Mouse (Mus musculus) testis, postnatal 10 days (tissue): ENCODE measurements around the gene Efhd2.
A peak's percentile ranks its signal among the peaks of the same experiment; 100 is the strongest.

Experiments used
- DNase-seq: peaks from one replicate; pipeline ENCODE4 v3.0.0; 2021; ENCODE audit warnings: low spot score

Efhd2 gene

DNA sequence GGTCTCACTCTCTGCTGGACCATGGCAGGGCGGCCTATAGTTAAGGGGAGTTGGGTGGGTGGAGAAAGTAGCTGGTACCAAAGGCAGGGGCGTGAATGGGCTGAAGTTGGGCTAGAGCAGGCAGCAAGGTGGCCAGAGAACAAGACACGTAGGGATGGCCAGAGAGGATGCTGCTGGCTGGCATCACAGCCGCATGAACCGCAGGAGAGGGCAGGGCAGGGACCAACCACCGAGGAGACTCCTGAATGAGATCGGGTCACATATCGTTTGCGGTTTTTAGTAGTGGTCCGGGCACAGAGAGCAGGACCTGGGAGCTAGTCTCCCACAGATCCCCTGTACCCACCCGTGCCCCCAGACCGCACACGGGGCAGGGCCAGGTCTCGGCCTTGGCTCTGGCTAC lies 15.4 kb downstream of the Efhd2 start:
- no peak for DNase-seq

DNA sequence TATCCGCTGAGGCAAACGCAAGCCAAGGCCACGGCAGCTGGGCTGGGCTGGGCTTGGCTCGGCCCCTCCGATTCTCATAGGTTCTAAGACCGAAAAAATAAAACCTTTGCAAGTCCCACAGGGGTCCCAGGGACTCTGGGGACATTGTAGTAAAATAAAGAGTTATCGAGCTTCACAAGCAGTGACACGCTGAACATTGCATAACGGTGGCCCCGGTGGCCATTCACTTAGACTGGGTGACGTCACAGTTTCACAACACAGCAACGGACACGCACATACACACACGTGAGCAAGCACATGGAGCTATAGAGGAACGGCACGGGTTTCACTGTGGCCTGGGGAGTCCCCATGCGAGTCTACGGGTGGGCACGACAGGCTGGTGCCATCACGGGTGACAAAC lies 16.2 kb downstream of the Efhd2 start:
- DNase-seq, result no peak

DNA sequence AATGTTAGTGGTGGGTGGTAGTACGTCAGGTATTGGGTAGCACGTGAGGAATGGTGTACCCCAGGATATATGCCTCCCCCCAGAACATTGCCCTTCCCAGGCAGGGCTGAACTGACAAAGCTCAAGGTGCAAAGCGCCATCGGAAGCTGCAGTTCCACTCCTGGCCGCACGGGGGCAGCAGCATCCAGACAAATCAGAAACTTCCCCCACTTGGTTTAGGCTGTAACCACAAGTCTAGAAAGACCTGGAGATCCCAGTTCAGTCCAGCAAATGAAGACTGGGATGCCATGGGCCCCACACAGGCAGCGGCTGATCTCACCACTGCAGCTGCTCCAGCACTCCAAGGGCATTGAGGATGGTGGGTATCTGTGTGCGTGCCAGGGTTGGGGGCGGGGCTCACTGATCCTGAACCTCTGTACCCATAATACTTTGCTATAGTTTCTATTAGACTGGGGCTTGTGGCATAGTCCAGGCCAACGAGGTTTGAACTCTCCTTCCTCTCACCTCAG lies 17.2 kb downstream of the Efhd2 start:
- peak; percentile 93 for DNase-seq

DNA sequence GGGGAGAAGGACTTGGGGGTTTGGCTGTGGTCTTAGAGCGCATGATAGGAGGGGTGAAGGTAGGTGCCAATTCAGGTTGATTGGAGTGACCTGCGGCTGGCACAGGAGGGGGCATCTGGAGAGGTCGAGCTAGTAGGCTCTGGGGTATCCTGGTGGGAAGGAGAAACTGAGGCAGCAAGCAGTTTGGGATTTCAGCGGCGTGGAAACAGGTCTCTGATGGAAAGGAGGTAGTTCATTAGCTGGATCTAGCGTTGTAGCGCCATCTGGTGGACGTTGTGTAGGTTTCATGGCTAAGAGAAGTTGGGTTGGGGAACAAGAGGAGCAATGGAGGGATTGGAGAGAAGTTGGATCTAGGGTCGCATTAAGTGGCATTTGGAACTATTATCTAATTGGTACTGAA lies 21.3 kb downstream of the Efhd2 start:
- DNase-seq, result peak; percentile 82

DNA sequence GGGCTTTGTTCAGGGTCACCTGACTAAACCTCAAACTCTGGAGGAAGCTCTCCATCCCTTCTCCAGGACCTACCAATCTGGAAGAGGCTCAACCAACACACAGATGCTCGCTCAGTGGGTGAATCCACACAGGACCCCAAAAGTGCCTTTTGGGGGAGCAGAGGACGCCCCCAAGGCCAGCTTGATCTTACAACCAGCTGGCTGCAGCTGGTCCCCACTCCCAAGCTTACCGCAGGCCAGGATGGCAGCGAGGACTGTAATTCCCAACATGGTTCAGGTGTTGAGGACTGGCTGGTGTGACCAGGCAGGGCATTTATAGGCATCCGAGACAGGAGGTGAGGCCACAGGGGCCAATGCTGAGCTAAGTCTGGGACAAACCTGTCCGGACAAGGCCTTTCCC lies 28.7 kb downstream of the Efhd2 start, which contains the start of gene Ctrc:
Gene Ctrc (minus strand): TSS at position 361 of the 400 bp plus-strand sequence.
- no peak for DNase-seq

DNA sequence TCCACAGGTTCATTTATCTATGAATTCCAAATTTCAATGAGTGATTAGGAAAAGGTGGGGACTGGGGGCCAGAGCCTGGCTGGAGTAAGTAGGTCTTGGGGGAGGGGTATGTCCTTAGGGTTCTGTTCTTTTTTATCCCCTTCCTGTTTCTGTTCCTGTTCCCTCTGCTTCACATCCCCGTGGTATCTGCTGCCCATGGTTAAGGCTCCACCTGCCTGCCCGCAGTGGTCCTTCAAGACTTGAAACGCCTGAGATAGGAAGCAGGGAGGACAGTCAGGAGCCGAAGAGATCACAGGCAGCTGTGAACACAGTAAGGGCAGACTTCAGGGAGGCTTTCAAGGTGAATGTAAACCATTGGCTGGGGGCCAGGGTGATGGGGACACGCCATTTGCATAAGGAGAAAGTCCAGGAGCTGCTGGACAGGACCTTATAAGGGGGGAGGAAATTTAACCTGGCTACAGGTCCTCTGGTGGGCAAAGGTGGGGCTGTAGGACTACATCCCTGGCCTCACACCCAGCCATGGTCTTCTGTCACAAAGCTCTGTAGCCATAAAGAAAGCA lies 40.1 kb downstream of the Efhd2 start:
- DNase-seq, result no peak

DNA sequence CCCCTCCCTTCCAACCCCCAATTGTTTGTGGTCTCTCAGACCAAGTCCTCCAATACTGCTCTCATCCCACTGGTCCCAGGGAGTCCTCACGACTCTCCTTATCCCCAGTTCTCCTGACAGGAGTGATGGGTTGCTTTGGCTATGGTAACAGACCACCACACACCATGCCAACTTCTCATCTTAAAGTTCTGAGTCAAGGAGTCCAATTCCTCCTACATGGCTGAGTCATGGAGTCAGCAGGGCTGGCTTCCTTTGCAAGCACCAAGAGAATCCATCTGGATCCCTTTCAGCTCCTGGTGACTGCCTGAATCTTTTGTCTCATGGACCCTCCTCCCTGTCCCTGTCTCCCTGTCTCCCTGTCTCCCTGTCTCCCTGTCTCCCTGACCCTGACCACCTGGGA lies 40.8 kb downstream of the Efhd2 start:
- no peak for DNase-seq

DNA sequence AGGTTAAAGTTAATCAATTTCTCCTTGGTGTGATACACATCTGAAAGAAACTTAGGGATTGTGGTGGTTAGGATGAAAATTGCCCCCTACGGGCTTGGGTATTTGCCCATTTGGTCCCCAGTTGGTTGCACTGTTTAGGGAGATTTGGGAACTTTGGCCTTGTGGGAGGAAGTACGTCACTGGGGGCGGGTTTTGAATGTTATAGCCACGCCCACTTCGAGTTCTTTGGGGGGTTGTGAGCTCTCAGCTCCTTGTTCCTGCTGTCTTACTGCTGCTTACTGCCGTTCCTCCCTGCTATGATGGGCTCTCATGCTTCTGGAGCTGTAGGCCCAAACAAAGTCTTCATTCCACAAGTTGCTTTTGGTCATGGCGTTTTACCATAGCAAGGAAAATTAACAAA lies 43.4 kb downstream of the Efhd2 start:
- no peak for DNase-seq

DNA sequence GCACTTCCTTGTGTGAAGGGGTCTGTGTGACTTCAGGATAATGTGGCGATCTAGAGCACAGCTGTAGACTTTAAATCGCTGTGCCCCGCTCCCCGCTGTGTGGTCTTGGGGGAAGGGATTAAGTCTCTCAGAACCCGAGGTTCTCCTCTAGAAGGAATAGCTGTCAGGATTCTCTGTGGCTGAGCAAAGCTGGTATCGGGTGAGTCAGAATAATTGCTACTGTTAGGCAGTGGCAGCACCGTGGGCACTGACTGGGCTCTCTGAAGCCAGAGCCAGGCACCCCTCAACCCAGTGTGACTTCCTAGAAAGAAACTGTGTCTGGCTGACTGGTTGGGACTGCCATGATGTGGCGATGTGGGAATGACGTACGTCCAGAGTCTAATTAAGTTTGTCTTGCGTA lies 44.3 kb downstream of the Efhd2 start:
- no peak for DNase-seq

DNA sequence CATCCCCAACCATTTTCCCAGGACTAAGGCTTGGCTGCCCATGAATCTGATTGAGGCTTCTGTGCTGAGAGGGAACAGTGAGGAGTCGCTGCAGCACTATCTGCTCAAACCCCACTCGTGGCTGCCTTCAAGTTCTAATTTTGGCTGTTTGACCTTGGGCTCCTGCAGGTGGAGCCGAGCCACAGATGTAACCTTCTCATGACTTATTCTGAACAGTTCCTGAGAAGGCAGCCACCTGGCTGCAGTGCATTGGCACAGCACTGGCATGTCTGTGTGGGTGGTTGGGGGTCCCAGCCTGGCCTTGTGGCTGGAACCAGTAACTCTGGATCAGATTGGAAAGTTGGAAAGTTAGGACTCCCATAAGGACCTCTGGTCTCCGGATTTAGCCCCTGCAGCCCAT lies 46.5 kb downstream of the Efhd2 start:
- no peak for DNase-seq

DNA sequence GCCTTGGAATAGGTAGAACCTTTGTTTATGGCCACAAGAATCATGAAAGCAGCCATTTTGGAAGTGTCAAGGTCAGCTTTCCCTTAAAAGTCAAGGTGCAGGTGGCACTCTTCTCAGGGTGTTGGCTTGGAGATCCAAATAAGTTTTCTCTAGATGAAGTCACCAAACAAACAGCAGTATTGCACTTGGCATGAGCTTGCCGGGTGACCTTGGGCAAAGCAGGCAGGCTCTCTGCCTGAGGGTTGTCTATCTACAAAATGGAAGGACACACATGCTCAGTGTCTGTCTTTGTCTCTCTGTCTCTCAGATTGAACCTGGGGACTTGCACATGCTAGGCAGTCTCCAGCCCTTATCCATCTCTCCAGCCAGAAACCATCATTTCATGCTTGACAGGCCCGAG lies 47.3 kb downstream of the Efhd2 start:
- no peak for DNase-seq

DNA sequence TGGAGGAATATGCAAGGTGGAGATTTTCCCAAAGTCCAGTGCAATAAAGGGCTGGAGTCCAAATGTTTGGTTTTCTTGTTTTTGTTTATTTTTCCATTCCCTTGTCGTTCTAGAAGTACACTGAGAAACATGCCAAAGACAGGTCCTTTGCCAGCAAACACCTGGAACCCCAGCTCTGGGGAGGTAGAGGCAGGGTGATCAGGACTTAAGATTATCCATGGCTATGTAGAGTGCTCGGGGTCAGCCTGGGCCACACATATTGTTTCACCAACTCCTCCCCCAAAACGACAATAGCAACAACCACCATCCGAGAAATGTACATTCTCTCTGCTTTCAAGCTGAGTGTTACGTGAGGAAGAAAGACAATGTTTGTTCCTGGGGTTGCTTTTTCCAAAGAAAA lies 48.7 kb downstream of the Efhd2 start, which contains the start of gene Cela2a:
Gene Cela2a (minus strand): TSS at position 101 of the 400 bp plus-strand sequence.
- DNase-seq, result no peak

DNA sequence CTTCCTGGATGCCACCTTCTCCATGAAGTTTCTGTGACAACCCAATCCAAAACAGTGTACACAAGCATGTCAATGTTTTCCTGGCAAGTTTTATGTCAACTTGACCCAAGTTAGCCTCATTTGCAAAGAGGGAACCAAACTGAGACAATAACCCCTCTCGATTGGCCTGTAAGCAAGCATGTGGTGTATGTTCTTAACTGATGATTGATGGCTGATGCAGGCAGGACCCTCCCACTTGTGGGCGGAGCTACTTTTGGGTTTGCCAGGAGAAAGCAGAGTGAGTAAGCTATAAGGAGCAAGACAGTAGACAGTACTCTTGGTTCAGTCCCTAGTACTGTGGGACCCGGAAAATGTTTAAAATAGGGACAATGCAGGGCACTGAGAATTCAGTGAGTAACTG lies 51.7 kb downstream of the Efhd2 start:
- DNase-seq, result peak; percentile 59

DNA sequence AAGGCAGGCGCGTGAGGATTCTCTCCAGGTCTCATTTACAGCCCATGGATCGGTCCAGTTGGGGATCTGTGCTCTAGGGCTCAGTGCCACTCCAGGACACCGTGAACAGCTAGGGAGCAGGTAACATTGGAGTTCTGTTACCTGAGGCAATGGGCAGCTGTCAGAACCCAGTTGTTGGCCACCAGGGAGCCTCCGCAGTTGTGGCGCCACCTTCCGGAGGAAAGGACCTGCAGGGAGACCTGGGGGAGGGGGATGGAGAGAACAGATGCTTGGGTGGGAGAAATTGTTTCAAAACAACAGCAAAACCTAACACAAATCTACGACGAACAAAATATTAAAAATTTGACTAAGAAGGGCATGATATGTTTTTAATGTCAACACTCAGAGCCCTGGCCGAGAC lies 52.6 kb downstream of the Efhd2 start:
- DNase-seq, result peak; percentile 77

DNA sequence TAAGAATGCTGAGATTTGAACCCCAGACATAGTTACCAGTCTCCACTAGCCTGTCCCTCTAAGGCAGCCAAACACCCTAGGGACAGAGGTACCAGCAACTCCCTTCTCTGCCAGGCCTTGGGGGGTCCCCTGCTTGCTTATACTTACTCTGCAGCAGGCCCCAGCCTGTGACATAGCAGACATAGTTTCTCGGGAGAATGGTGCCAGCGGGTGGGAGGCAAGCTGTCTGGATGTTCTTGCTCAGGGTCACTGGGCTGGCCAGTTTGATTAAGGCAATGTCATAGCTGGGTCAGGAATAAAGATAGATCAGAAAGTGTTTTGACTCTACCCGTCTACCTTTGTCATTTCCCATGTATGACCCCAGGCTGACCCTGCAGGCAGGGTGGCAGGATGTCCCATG lies 53.5 kb downstream of the Efhd2 start:
- peak; percentile 57 for DNase-seq

DNA sequence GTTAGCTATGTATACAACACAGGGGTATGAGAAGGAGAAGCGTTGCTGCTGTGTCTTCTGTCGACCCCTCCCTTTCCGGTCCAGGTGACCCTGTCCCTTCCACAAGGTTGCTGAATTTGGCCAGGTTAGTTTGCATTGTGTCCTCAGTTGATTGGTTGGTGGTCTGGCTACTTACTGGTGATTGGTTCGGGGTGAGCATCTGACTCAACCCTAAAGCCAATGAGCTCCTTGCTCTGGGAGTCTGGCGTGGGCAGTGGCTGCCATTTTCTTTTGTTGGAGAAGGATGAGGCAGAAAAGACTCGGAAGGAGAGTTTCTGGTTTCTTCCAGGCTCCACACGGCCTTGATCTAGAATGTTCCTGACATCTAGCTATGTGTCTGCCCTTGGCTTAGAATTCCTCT lies 55.4 kb downstream of the Efhd2 start:
- no peak for DNase-seq

DNA sequence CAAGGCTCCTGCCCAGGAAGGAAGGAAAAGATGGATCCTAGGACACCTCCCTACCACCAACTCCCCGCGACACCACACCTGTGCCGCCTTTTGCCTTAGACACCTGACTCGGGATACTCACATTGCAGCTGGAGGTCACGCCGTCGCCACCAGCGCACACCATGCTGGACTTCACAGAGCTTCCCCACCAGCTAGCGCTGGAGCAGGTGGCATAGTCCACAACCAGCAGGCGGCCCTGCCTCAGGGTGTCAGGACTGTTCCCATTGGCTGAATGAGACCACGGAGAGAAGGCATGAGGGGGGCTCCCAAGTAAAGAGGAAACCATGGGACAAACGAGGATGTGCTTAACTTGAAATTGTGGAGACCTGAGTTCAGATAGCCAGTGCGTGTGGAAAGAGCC lies 55.9 kb downstream of the Efhd2 start:
- no peak for DNase-seq

DNA sequence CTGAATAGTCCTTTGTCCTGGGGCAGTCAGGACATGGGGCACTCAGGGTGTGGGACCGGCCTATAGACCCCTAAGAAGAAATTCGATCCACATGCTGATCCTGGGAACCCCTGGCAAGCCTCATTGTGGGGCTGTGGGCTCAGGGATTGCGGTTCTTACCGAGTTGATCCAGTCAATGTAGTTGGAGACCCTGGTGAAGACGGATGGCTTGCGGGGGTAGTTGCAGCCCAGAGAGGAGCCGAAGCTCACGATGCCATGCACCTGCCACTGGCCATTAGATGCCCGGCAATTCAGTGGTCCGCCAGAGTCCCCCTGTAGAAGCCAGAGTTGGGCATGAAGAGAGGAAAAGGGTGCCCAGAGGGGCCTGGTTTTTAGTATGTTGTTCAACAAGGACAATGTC lies 57.0 kb downstream of the Efhd2 start:
- DNase-seq, result no peak

DNA sequence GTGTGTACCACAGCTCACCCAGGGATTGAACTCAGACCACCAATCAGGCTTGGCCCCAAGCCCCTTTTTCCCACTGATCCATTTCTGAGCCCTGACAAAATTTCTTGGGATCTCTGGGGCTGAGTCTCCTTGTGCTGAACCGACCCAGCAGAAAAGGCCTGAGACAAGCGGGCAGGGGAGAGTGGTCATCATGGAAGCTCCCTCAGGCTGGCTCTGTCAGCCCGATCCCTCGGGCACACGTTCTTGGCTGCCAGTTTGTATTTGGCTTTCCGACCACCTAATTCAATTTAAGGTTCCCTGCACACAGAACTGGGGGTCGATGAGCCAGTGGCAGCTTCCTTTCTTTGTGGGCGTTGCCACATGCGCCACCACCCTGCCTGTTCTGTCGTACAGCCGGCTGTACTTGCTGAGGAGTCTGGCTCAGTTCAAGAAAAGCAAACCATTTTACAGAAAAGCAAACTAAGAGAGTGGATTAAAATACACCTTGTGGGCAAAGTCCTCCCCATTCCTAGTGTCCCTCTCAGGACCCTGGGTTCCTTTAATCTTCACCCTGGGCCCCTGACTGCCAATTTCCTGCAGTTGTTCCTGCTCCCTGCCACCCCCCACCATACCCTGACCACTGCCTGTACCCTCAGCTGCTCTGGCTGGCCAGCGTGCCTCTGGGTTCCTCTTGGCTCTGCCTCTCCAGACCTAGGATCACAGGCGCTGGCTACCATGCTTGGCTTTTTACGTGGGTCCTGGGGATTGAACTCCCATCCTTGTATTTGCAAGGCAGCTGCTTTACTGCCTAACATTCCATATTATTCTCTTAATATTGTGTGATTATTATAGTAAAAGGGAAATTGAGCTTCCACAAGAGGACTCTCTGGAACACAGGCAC lies 57.7 kb downstream of the Efhd2 start:
- DNase-seq, result no peak

DNA sequence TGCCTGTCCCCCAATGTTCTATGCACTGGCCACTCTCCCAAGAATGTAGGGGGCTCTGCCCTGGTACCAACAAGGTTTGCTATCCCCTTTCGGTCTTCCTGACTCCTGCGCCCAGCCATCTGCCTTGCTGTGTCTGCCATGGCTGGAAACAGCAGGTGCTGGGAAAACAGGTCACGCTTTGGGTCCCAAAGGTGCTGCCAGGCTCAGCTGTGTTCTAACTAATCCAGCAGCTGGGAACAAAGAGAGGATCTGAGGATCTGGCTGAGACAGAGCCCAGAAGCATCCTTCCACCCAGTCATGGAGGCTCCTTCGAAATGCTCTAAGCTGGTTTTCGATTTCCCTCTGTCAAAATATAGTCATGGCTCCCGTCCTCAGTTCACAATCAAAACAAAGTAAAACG lies 58.5 kb downstream of the Efhd2 start:
- DNase-seq, result no peak

DNA sequence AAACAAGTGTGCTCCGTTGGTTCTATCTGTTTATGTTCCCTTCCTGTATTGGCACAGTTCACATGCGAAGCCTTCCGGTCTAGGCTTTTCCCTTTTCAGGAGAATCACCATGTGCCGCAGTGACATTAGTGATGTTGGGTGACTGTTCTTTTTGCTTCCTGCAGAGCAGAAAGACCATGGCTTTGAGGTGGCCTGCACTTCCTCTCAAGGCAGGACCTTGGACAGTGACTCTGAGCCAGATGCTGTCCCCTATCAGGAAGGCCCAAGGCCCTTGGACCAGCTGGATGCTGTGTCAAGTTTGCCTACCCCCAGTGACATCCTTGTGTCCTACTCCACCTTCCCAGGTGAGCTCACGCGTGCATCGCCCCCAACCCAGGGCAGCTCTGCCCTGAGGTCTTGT lies 63.3 kb downstream of the Efhd2 start:
- peak; percentile 41 for DNase-seq

DNA sequence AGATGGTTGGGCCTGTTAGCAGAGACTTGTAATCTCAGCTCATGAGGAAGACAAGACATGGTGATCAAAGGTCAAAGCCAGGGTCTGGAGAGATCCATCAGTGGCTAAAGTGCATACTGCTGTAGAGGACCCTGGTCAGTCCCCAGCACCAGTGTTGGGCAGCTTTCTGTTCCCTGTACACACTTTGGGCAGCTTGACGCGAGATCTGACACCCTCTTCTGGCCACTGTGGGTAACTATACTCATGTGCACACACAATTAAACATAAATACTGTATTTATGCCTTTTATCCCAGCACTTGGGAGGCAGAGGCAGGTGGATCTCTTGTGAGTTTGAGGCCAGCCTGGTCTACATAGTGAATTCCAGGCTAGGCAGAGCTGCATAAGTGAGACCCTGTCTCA lies 63.7 kb downstream of the Efhd2 start:
- DNase-seq, result no peak

DNA sequence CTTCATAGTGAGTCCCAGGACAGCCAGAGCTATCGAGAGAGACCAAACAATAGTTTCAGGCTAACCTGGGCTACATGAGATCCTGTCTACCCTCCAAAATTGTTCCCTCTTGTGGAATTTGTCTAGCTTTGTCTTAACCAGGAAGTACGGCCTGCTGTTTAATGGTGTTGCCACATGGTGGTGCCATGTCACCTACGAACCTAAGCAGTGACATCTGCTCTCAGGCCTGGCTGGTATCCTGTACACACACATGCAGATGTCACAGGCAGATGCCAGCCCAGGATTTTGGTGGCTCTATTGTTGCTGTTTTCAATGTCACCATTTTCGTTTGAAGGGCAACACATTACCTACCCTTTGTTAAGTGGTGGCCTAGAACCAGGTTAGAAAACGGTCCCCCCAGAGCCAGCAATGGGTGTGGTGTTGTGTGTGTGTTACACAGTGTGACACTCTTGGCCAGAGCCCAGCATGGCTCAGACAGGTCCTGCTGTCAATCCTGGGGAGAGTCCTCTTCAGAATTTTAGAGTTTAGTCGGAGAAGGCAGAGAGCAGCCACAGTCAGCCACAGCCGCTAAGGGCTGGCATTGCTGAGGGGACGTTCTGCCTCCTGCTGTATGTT lies 64.8 kb downstream of the Efhd2 start:
- no peak for DNase-seq
